Mouse (Mus musculus) urinary bladder, adult 18-20 months (tissue): ENCODE results near the gene Rab30.
A peak's percentile ranks its signal among the peaks of the same experiment; 100 is the strongest.

ENCODE experiments used
- DNase-seq, 2 experiments: peaks; one replicate each; pipeline ENCODE4 v3.0.0; 2022; ENCODE audit warnings: low spot score in 2 of 2, mixed read lengths in 2 of 2

The Rab30 gene

DNA sequence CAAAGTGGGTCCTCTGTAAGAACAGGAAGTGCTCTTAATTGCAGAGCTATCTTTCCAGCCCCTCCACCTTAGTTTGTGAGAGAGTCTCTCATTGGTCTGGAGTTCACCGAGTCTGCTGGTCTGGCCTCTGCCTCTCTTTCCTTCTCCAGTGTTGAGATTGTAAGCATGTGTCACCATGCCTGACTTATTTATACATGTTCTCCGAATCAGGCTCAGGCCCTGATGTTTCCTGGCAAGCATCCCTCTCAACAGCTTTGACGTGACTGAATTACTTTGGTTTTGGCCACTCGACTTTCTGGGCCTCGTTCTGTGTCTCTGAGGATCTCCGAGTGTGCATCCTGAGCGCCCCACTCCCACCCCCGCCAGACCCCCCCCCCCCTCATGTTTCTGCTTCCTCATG, 55.4 kb downstream of the Rab30 start:
- no peak for DNase-seq

DNA sequence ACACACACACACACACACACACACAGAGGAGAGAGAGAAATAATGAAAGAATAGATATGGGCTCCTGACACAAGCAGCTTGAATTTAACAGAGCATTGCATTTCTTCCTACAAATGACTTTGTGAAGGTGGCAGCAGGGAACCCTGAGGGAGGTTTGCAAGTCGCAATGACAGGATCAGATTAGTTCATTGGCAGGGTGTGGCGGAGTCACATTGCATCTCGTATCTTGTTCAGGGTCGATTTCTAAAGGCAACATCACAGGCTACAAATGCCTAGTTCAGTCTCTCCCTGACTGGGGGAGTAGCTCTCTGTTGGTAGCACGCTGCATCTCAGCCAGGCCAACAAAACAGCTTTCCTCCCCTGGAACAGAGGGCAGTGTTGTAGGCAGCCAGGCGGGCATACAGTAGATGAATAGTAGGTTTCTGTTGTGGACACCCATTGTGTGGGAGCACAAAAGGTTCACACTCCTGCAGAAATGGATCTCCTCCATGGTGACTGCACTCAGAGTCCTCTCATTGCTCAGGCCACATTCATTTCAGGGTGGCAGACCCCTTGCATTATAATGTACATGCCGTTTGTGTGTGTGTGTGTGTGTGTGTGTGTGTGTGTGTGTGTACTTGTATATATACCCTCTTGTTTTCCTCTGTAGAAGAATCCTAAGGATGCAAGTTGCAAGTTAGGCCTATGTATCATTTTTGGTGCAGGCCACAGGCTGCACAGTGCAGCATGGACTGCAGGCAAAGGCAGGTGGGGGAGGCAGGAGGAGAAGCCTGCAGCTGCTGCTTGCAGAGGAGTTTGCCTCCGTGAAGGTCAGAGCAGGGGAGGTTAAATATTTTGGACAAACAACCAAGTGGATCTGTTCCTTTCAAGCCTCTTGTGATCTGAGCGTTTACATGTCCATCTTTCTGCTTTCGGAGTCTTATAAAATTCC, 58.5 kb downstream of the Rab30 start:
- no peak for DNase-seq

DNA sequence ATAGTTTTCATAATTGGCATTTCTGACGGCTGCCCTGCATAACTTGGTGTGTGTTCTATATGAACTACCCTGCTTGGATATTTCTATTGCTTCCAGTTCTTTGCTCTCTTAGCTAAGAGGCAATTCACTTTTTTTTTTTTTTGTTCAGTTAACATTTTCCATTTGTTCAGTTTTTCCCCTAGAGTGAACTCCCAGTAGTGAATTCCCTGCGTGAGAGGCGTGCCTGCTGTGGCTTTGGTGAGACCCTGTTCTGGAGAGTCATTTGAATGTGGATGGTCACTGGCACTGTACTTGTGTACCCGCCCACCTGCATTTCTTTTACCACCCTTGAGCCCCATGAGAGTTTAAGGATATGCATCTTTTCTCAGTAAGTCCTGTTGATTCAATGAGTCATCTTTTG, 60.8 kb downstream of the Rab30 start:
- DNase-seq: no peak

DNA sequence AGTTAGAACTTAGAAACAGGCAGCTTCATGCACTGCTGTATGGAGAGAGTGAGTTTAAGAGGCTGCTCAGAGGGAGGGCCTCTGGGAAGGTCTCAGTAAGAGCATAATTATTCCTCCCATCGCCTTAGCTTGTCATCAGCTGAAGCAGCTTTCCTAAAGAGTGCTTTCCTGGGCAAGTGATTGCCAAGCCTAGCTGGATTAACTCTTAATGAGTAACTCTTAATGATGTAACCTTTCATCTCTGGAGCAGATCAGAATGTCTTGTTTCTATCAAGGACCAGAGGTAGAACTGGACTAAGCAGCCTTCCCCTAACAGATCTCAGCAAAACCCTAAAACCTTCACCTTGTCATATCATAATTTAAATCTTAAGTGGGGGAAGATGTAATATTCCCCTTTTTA, 61.8 kb downstream of the Rab30 start:
- DNase-seq: no peak

DNA sequence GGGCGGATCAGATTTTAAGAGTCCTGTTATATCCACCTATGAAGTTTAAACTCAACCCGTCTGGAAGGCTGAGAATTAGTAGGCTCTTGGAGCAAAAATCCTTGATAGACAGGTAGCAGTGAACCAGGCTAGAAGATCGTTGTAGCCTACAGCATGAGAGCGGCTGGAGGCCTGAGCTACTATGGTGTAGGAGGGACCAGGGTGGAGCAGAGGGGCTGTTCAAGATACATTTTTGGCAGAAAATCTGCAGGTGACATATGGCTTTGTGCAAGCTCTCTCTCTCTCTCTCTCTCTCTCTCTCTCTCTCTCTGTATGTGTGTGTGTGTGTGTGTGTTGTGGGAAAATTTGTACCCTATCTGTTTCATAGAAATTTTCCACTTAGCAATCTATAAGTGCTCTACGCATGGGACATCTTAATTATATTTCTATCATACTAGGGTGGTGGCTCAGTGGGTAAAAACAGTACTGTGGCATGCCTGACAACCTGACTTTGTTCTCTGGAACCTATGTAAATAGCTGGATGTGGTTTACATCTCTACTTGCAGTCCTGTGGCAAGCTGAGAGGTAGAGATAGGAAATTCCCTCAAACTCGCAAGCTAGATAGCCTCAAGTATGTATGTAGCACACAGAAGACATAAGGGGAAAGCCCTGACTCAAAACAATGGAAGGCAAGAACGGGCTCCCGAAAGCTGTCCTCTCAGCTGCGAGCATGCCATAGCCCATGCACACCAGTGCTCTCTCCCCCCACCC, 63.7 kb downstream of the Rab30 start:
- no peak for DNase-seq

DNA sequence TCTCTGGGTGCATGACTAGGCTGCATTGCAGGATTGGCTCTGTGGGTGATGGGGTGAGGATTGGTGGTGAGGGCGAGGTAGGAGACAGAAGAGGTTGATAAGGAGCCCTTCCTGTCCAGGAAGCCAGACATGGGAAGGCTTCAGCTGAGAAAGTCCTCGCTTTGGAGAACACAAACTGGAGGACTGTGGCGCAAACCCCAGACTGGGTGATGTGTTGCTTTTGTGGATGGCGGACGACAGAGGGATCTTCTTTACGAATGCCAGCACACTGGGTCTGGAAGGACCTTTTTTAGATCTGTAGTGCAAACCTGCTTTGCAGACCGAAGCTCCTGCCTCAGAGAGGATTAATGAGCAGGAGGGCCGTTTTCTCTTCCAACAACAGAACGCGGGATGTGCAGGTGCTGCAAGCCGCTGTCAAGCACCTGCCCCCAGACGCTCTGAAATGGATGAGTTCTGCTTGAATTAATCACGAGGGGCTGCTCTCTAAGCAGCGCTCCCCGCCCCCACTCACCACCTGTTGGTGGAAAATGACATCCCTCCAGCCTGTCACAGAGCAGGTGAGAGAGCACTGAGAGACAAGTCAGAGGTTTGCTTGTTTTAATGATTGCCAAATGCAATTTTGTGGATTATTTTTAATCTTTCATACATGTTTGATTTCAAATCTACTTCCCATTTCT, 65.2 kb downstream of the Rab30 start:
- no peak for DNase-seq

DNA sequence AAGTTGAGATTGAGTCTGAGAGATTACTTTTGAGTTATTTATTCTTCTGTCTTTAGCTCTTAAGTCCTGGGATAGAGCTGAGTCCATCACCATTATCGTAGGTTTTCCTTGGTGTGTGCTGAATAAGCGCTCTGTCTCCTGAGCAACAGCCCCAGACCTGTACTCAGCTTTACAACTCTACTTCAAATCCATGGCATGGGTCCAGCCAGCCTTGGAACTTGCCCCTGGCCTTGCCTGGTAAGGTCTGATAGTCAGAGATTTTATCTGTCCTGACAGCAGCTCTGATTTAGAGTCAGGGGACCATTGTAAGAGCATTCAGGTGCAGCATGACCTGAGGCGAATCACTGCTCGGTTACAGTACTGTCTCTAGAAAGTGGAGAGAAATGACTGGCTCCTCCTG, 66.1 kb downstream of the Rab30 start:
- no peak for DNase-seq

DNA sequence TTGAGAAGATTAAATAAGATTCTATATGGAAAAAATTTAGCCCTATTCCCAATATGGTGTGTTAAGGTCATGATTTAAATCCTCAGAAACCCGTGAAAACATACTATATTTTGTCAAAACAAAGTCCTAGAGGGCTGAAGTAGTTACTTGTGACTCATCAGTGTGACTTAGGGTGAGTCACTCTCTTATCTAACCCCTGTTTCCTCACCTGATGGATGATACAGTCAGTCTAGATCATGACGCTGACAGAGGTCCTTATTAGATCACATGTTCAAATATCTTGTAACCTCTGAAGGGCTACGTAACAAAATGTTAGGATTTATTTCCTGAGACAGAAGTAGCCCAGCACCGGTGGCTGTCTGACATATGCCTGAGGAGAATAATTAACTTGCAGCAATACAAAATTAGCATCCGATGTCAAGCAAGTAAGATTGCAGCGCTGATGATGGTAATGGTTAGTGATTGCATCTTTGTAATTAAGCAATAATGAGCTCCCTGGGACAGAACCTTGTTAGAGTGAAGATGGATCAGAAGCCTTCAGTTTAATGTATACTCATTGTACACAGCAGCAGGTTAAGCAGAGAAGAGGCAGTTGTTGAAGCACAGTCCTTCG, 70.4 kb downstream of the Rab30 start:
- DNase-seq: no peak

DNA sequence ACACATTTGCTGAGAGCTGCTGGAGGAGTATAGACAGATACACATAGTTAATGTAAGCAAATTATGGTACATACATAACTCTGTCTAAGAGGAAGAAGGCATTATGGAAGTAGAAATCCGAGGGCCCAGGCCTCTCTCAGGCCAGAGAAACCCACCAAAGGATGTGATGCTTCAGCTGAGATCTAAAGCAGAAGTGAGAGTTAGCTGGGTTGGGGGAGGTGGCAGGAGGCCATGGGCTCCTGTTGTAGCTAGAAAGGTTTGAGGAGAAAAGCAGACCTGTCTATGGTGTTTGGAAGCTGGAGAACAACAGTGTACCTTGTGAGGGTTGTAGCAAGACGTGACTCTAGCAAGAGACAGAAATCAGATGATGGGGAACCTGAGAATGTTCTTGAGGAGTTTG, 75.8 kb downstream of the Rab30 start:
- DNase-seq: no peak

DNA sequence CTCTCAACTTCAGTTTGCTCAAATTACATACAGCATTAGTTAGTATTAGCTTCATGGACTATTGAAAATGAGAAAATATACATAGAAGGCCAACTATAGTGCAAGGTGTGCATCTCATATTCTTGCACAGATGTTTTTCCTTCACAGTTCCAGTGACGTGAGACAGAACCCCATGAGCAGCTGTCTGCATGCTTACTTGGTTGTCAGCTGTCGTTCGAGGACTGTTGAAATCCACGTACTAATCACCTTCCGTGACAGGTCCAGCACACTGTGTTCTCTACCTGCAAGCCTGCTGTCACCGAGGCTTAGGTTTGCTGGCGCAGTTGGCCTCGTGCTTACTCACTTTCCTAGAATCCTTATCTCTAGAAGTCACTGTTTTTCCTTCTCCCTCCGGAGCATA, 76.5 kb downstream of the Rab30 start:
- DNase-seq: no peak

DNA sequence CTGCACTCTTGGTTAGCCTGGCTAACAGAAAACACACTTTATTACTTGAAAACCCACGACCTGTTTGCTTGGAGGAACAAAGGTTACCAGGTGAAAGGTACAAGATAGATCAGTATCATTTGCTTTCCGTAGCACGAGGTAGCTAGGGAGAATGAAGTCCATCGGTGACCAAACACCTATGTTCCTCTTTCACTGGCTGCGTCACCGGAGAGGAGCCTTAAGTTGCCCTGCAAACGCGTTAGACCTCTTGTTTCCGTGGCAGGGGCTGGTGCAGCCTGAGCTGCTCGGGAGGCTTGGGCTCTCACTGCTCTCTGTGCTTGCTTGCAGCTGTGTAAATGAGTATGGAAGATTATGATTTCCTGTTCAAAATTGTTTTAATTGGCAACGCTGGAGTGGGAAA, 78.3 kb downstream of the Rab30 start:
- no peak for DNase-seq

DNA sequence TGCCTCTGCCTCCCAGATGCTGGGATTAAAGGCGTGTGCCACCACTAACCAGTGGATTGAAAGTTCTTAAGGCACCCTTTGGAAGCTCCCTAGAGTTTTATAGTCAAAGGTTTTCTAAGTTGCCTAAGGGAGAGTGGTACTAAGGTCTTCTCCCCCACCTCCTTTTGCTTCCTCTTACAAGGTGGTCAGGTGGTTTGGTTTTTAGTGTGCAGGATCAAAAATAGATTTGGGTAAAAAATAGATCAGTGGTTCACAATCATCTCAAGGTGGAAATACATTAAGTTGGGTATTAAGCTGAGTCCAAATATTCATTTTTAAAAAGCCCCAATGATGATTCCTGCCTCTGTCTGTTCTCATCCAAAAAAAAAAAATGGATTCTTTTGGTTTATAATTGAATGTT, 79.0 kb downstream of the Rab30 start:
- no peak for DNase-seq

DNA sequence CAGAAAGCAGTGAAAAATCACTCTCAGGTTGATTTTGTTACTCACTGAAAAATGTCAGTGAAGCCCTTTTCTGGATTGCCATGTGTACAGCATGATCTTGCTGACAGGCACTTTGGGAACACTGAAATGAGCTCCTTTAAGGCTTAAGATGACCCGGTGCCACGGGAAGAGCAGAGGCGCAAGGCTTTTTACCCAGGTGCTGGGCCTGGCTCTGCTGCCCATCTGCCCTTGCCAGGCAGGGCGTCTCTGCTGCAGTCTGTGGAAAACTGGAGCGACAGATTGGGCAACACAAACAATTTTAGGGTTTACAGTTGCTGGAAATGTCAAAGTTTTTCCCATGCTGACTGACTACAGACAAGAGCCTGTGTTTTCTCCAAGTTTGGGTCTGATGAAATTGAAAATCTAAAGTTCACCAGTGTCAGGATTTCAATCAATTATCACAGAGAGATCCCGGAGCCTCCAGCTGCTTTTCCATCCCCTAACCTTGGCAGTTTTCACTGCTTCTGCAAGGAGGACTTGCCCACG, 79.6 kb downstream of the Rab30 start:
- no peak for DNase-seq

DNA sequence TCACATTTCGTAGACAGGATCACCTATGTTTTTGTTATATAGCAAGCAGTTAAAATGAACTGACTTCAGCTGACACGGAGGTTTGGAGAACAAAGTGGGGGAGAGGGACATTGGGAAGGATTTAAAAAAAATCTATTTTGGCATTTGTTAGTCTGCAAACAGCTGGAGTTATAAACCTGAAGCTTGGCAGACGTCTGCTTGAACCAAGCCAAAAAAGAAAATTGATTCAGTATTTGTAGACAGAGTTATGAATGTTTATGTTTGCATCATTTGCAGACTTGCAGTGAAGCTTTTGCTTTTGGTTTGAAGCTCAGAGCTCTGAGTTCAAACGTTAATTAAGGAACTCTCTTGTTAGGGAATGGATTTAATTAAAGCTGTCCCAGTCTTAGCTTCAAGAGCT, 80.5 kb downstream of the Rab30 start:
- DNase-seq: no peak

DNA sequence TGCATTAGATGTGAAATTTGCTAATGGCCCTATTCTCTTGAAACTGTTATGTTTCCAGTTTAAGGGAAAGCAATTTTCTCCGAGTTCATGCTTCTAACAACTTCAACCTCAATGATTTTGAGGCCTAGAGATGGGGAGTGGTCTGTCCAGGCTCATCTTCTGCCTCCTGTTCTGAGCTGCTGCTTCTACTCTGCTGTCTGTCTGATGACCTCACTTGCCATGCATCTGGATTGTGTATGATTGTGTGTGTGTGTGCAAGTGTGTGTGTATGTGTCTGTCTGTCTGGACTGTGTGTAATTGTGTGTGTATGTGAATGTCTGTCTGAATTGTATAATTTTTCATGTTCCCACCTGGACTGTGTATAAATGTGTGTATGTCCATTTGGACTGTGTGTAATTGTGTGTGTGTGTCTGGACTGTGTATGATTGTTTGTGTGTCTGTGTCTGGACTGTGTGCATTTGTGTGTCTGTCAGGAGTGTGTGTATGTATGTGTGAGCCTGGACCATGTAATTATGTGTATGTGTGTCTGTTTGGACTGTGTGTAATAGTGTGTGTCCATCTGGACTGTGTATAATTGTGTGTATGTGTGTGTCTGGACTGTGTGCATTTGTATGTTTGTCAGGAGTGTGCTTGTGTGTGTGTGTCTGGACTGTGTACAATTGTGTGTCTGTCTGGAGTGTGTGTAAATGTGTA, 81.2 kb downstream of the Rab30 start:
- no peak for DNase-seq

DNA sequence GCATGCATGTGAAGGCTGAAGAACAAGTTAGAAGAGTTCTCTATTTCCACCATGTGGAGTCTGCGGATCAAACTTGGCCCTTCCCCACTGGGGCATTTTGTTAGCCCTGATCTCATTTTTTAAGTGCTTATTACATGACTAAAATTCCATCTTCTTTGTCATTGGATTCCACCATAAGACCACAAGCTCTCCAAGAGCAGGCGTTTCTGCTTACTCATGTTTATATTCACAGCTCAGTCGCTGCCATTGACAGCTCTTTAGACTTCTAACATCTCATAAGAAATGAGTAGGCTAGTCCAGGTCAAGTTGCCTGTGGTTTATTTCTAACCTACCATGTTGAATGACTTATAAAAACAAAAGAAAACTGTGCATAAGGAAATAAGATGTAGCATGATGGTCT, 84.8 kb downstream of the Rab30 start:
- DNase-seq: no peak

DNA sequence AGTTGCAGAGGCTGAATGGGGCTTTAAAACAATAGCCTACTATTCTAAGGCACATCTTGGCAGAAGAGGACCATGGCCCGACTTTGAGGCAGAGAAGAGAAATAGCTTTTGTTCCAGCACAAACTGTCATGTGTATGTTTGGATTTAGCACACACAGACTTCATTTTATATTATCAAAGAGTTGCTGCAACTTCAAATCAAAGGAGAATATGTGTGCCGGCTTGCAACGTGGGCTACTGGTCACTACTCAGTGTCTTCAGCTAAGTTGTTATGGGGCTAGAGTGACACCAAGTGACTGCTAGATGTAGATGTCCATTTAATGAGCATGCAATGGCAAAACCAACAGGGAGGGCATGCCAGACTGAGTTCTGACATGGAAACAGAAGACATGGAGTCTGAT, 86.6 kb downstream of the Rab30 start:
- DNase-seq: no peak

DNA sequence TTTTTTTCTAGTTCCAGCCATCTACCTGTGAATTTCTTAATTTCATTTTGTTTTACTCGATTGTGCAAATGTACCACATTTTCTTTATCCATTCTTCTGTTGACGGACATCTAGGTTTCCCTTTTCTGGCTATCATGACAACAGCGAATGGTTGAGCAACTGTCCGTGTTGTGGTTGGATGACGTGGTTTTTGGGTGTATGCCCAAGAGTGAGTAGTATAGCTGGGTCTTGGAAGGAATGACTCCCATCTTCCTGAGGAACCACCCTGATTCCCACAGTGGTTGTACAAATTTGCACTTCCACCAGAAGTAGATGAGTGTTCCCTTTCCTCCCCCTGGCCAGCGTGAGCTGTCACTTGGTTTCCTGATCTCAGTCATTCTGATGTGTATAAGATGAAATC, 91.0 kb downstream of the Rab30 start:
- no peak for DNase-seq

DNA sequence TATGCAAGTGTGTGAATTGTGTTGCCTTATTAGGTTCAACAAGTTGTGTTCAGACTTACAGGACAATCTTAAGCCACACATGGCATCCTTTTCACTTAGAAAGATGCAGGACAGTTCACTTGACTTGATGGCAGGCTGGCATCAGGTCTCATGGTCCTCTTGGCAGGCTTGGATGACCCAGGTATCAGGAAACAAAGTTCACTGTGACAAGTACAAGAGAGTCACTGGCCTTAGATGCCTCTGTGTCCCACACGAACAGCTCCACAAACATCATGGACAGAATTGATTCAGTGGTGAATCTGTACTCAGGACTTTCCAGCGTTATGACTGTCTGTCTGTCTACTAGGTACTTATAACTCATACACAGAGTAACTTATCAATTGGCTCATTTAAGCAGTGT, 93.0 kb downstream of the Rab30 start:
- no peak for DNase-seq

DNA sequence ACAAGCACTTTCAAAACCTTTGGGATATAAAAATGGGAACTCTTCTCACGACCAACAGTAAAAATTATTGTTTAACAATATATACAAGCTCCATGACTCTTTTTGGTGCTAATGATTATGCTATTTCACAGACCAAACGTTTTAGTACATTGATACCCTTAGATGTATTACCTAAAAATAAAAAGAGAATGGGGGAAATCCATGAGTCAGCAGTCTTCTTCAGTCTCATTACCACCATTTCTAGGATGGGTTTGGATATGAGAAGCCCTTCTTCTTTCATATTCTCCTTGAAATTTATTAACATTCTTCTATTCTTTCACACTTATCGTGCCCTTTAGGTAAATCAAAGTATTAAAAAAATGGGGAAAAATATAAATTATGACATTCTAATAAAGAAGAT, 95.0 kb downstream of the Rab30 start:
- DNase-seq: no peak

DNA sequence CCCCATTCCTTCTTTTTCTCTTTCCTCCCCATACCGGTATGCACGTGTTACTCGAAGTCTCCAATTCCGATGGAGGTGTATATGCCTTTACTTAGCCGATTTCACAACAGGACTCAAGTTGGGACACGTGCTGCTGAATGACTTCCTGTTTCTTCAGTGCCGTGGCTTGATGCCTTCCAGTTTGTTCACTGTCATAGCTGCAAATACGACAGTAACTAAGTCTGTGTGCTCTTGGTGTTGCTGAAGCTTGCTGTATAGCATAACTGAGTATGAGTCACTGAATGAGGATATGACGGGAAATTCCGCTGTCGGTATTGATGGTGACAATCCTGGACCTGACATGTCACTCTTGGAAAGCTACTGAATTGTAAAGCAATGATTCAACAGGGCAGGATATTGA, 95.8 kb downstream of the Rab30 start:
- peak in 1 of 2 experiments; percentile 39 for DNase-seq
